Mouse (Mus musculus) spleen, postnatal 4 days (tissue): ENCODE results near the gene Psat1.

Experiments used
- DNase-seq, 2 experiments: peaks; one replicate each; pipeline ENCODE4 v3.0.0; 2022; ENCODE audit warnings: low spot score in 2 of 2

Psat1 gene

GRCm38 (mm10) chr19:15947237-15947636, at the start of gene Psat1:
TSS of gene Psat1 (minus strand) at chr19:15947337.
- no peak for DNase-seq

GRCm38 (mm10) chr19:15990102-15990501, 43.0 kb upstream of the Psat1 start:
- DNase-seq, result no peak

GRCm38 (mm10) chr19:15985172-15985713, 38.1 kb upstream of the Psat1 start:
- no peak for DNase-seq

GRCm38 (mm10) chr19:15984449-15985171, 37.5 kb upstream of the Psat1 start, which contains the start of gene Cep78:
TSS of gene Cep78 (minus strand) at chr19:15984989.
- DNase-seq, result peak; percentile 89 to 96

GRCm38 (mm10) chr19:15983739-15984344, 36.7 kb upstream of the Psat1 start:
- no peak for DNase-seq

- DNase-seq, result no peak
These were observed 36.0 kb upstream of the Psat1 start for GRCm38 (mm10) chr19:15982926-15983738.

- peak; percentile 63 to 76 for DNase-seq
These were observed 34.7 kb upstream of the Psat1 start for GRCm38 (mm10) chr19:15981861-15982260.

- DNase-seq, result no peak
These were observed 26.2 kb upstream of the Psat1 start for GRCm38 (mm10) chr19:15973365-15973764.

- DNase-seq, result peak in 1 of 2 experiments; percentile 33
These were observed 17.9 kb upstream of the Psat1 start for GRCm38 (mm10) chr19:15965082-15965481.

- peak in 1 of 2 experiments; percentile 24 for DNase-seq
These were observed 17.4 kb upstream of the Psat1 start for GRCm38 (mm10) chr19:15964533-15964932.

GRCm38 (mm10) chr19:15963011-15963695, 16.0 kb upstream of the Psat1 start:
- DNase-seq, result no peak

- no peak for DNase-seq
These were observed 15.2 kb upstream of the Psat1 start for GRCm38 (mm10) chr19:15962313-15962712.

- no peak for DNase-seq
These were observed 3.1 kb upstream of the Psat1 start for GRCm38 (mm10) chr19:15950225-15950624.

GRCm38 (mm10) chr19:15948867-15949266, 1.7 kb upstream of the Psat1 start:
- DNase-seq, result no peak

GRCm38 (mm10) chr19:15948426-15948825, 1.3 kb upstream of the Psat1 start:
- DNase-seq, result no peak

- no peak for DNase-seq
These were observed 474 bp downstream of the Psat1 start for GRCm38 (mm10) chr19:15946663-15947062.

GRCm38 (mm10) chr19:15943117-15943423, 4.1 kb downstream of the Psat1 start:
- no peak for DNase-seq

GRCm38 (mm10) chr19:15942421-15943116, 4.6 kb downstream of the Psat1 start:
- DNase-seq, result no peak

GRCm38 (mm10) chr19:15941399-15941798, 5.7 kb downstream of the Psat1 start:
- DNase-seq, result no peak

GRCm38 (mm10) chr19:15925719-15926045, 21.5 kb downstream of the Psat1 start:
- DNase-seq, result no peak
